Mouse (Mus musculus) left cerebral cortex, adult 6 months (tissue): ENCODE measurements around the gene Ccdc93. TPM values are rescaled to one million over a fixed set of nuclear protein-coding genes. Genes with fewer than 3 reads are reported as not detected.

ENCODE experiments used
- long read RNA-seq, 2 experiments: library from polyadenylated mRNA; unstranded; transcript quantifications; one replicate each; pipeline ENCODE4 v2.0.0; 2019 to 2020
- polyA plus RNA-seq: library from polyadenylated mRNA; unstranded; fragments of <200 nt; fragmentation: Nextera tagmentation; gene quantifications from 2 replicates; pipeline ENCODE4 v1.2.3, GENCODE M21; 2021

The Ccdc93 gene
- 2.7 and 3.2 TPM in 2 replicates for polyA plus RNA-seq
- long read RNA-seq, experiment 1, full-length matches to known transcripts: 23 of 33 reads
- long read RNA-seq, experiment 1, partial matches to known transcripts: 1 of 33 reads
- long read RNA-seq, experiment 1, other reads (novel, unspliced or antisense): 9 of 33 reads
- long read RNA-seq, experiment 2, full-length matches to known transcripts: 1 of 5 reads
- long read RNA-seq, experiment 2, partial matches to known transcripts: 2 of 5 reads
- long read RNA-seq, experiment 2, other reads (novel, unspliced or antisense): 2 of 5 reads

DNA sequence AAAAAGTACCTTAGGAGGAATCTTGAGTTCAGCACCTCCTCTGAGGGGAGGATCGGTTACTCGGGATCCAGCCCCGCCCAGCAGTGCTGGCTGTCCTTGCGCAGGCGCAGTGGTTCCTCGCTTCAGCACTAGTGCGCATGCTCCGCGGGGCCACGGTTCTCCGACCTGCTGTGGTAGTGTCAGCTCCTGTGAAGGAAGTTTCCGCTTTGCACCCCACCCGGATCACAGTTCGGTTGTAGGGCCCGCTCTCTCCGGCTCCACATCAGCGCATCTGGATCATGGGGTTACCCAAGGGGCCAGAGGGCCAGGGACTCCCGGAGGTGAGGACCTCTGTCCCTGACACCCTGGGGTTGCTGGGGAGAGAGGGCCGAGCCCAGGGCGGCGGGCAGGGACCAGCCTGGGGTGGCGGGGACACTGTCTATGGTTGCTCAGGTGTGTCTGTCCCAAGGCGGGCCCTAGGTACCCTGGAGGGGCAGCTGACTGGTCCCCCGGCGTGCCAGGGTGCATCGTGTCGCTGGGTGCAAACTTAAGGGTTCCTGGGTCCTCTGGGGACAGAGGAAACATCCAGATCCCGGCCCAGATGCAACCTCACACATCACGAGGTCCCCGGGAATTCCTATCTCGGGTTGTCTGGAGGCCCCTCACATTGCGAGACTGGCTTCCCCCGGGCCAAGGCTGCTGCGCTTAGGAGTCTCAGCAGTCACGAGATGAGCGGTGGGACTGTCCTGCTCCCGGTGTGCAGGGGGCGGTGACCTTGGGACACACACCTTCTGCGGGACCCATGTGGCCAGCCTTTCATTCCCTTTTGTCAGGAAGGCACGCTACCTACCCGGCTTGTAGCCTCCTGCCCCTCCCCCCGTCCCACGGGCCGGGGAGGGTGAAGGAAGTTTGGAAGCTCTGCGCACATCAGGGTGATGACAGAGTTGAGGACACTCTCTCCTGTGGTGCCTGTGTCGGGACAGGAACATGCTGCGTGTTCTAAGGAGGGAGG lies at the start of gene Ccdc93:
Gene Ccdc93 (plus strand): TSS at position 112 of the 991 bp plus-strand sequence.

DNA sequence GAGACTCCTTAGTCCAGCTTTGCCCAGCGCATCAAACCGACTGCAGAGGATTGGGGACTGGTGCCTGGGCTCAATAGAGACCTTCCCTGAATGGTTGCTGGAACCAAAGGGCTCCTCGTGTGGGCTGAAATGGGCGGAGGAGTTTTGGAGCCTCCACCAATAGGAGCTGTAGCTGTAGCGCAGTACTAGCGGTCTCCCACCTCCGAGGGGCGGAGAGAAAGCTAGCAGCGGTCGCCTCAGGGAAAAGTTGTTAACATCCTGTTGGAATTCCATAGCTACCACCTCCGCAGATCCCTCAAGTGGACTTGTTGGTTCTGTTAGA lies 97.5 kb downstream of the Ccdc93 start, which contains the start of gene Htr5b:
Gene Htr5b (minus strand): TSS at position 67 of the 322 bp plus-strand sequence.

Other genes starting within 250 kb of the Ccdc93 start
- 28.4 and 46.7 TPM in 2 replicates for gene Insig2, start 98.5 kb upstream of the Ccdc93 start, polyA plus RNA-seq
- gene Htr5b, start 97.4 kb downstream of the Ccdc93 start, polyA plus RNA-seq: 1.1 and 1.5 TPM in 2 replicates
- gene Ddx18, start 136.9 kb downstream of the Ccdc93 start, polyA plus RNA-seq: 29.9 and 31.6 TPM in 2 replicates